Mouse (Mus musculus): ENCODE measurements around the gene Rdh5.

The Rdh5 gene

GRCm38 (mm10) chr10:128923013-128923691 is 464 bp upstream of the Rdh5 start:
- peaks cover 13% of the 10 kb centered on the region for H3K27me3 ChIP-seq (ENCODE audit: insufficient read depth, low read length)
- no peaks in the 10 kb centered on the region for H3K9me3 ChIP-seq (ENCODE audit: low read length)
- H3K36me3 ChIP-seq (ENCODE audit: insufficient read depth, low read length), result peaks cover 32% of the 10 kb centered on the region
- TF ChIP-seq POU5F1 (IDR thresholded peaks at IDR 0.05; ENCODE audit: borderline replicate concordance, low read length) (no peak), NANOG (IDR thresholded peaks at IDR 0.05; ENCODE audit: borderline replicate concordance, low read length) (no peak), CTCF (conservative IDR thresholded peaks at IDR 0.05; ENCODE audit: low read length) (no peak)
- H3K4me3 ChIP-seq (replicated peaks; ENCODE audit: low read length), result peak overlapping the region; percentile 97
- H3K4me1 ChIP-seq (replicated peaks; ENCODE audit: low read depth, low read length), result peaks cover 59% of the 10 kb centered on the region

DNA sequence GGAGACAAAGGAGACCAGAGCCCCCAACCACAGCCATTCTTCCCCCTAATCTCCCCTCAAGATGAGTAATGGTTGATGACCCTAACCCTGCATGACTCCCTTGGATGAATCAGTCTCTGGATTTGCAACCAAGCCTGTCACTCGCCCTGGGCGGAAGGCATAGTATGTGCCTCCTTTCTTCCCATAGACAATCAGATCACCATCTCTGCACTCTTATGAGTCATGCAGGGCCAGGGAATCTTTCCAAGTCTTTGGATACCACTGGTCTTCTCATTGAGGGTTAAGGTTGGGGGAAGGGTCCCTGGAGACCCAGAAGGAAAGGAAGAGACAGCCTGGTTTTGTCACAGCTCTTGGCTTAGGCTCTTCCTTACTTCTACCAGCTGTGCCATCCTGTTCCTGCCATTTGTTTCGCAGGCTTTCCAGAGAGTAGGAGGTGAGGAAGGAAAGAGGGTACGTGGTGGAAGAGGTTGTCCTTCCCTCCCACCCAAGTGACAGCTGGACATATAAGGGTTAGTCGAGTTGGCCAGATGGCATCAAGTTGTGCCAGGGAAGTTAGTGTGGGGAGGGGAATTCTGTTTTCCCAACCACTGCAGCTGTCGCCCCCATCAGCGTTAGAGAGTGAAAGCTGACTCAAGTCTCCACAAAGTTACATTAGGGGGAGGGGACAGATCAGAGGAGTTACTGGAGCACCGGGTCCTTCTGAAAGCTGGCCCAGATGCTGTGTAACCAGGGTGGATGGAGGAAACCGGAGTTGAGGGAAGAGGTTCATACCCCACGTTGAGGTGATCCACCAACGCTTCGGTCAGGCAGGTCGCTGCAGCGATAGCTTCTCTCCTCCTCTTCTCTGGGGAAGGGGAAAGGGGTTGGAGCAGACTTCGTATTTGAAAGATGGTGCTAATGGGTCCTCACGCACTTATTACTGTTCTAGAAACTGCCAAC is 536 bp downstream of the Rdh5 start:
- Histone ChIP-seq H3K4me3 (replicated peaks; ENCODE audit: low read length) (peak overlapping the region; percentile 97), H3K27me3 (ENCODE audit: insufficient read depth, low read length) (0 out of 2 replicates have a peak, but pooled peaks cover 3% of the 10 kb centered on the region), H3K4me1 (replicated peaks; ENCODE audit: low read depth, low read length) (peaks cover 63% of the 10 kb centered on the region), H3K9me3 (ENCODE audit: low read length) (no peaks in the 10 kb centered on the region), H3K36me3 (ENCODE audit: insufficient read depth, low read length) (peaks cover 42% of the 10 kb centered on the region)
- TF ChIP-seq CTCF (conservative IDR thresholded peaks at IDR 0.05; ENCODE audit: low read length), result no peak
- TF ChIP-seq POU5F1 (IDR thresholded peaks at IDR 0.05; ENCODE audit: borderline replicate concordance, low read length), result no peak
- TF ChIP-seq NANOG (IDR thresholded peaks at IDR 0.05; ENCODE audit: borderline replicate concordance, low read length), result no peak

- Histone ChIP-seq H3K27me3 (ENCODE audit: insufficient read depth, low read length) (no peaks in the 10 kb centered on the region), H3K36me3 (ENCODE audit: insufficient read depth, low read length) (peaks cover 51% of the 10 kb centered on the region), H3K4me3 (replicated peaks; ENCODE audit: low read length) (0 out of 2 replicates have a peak overlapping the region, but pooled peaks have one; percentile 3), H3K9me3 (ENCODE audit: low read length) (no peaks in the 10 kb centered on the region), H3K4me1 (replicated peaks; ENCODE audit: low read depth, low read length) (peaks cover 63% of the 10 kb centered on the region)
- TF ChIP-seq NANOG (IDR thresholded peaks at IDR 0.05; ENCODE audit: borderline replicate concordance, low read length), result no peak
Observed at GRCm38 (mm10) chr10:128921251-128921650, 1.4 kb downstream of the Rdh5 start.

- Histone ChIP-seq H3K27me3 (ENCODE audit: insufficient read depth, low read length) (no peaks in the 10 kb centered on the region), H3K4me1 (replicated peaks; ENCODE audit: low read depth, low read length) (peaks cover 63% of the 10 kb centered on the region), H3K36me3 (ENCODE audit: insufficient read depth, low read length) (peaks cover 54% of the 10 kb centered on the region), H3K9me3 (ENCODE audit: low read length) (no peaks in the 10 kb centered on the region), H3K4me3 (replicated peaks; ENCODE audit: low read length) (0 out of 2 replicates have a peak overlapping the region, but pooled peaks have one; percentile 3)
- TF ChIP-seq NANOG (IDR thresholded peaks at IDR 0.05; ENCODE audit: borderline replicate concordance, low read length) (no peak), POU5F1 (IDR thresholded peaks at IDR 0.05; ENCODE audit: borderline replicate concordance, low read length) (no peak)
Observed at GRCm38 (mm10) chr10:128920736-128921161, 1.9 kb downstream of the Rdh5 start.

GRCm38 (mm10) chr10:128919966-128920365 is 2.7 kb downstream of the Rdh5 start:
- peaks cover 61% of the 10 kb centered on the region for H3K36me3 ChIP-seq (ENCODE audit: insufficient read depth, low read length)
- TF ChIP-seq POU5F1 (IDR thresholded peaks at IDR 0.05; ENCODE audit: borderline replicate concordance, low read length) (no peak), CTCF (conservative IDR thresholded peaks at IDR 0.05; ENCODE audit: low read length) (no peak), NANOG (IDR thresholded peaks at IDR 0.05; ENCODE audit: borderline replicate concordance, low read length) (no peak)

GRCm38 (mm10) chr10:128919203-128919631 is 3.5 kb downstream of the Rdh5 start:
- TF ChIP-seq NANOG (IDR thresholded peaks at IDR 0.05; ENCODE audit: borderline replicate concordance, low read length) (no peak), POU5F1 (IDR thresholded peaks at IDR 0.05; ENCODE audit: borderline replicate concordance, low read length) (no peak), CTCF (conservative IDR thresholded peaks at IDR 0.05; ENCODE audit: low read length) (no peak)
- Histone ChIP-seq H3K36me3 (ENCODE audit: insufficient read depth, low read length) (peaks cover 69% of the 10 kb centered on the region), H3K4me3 (replicated peaks; ENCODE audit: low read length) (no peak overlapping the region), H3K9me3 (ENCODE audit: low read length) (no peaks in the 10 kb centered on the region), H3K4me1 (replicated peaks; ENCODE audit: low read depth, low read length) (peaks cover 63% of the 10 kb centered on the region), H3K27me3 (ENCODE audit: insufficient read depth, low read length) (no peaks in the 10 kb centered on the region)

More at GRCm38 (mm10) chr10:128919966-128920365, 2.7 kb downstream of the Rdh5 start:
- Histone ChIP-seq H3K27me3 (ENCODE audit: insufficient read depth, low read length) (no peaks in the 10 kb centered on the region), H3K4me1 (replicated peaks; ENCODE audit: low read depth, low read length) (peaks cover 63% of the 10 kb centered on the region), H3K4me3 (replicated peaks; ENCODE audit: low read length) (no peak overlapping the region), H3K9me3 (ENCODE audit: low read length) (no peaks in the 10 kb centered on the region)

GRCm38 (mm10) chr10:128918246-128918645 is 4.4 kb downstream of the Rdh5 start:
- Histone ChIP-seq H3K36me3 (ENCODE audit: insufficient read depth, low read length) (peaks cover 78% of the 10 kb centered on the region), H3K4me3 (replicated peaks; ENCODE audit: low read length) (no peak overlapping the region), H3K9me3 (ENCODE audit: low read length) (no peaks in the 10 kb centered on the region), H3K4me1 (replicated peaks; ENCODE audit: low read depth, low read length) (peaks cover 63% of the 10 kb centered on the region), H3K27me3 (ENCODE audit: insufficient read depth, low read length) (no peaks in the 10 kb centered on the region)
- TF ChIP-seq CTCF (conservative IDR thresholded peaks at IDR 0.05; ENCODE audit: low read length), result no peak

- Histone ChIP-seq H3K36me3 (ENCODE audit: insufficient read depth, low read length) (peaks cover 84% of the 10 kb centered on the region), H3K4me1 (replicated peaks; ENCODE audit: low read depth, low read length) (peaks cover 66% of the 10 kb centered on the region), H3K27me3 (ENCODE audit: insufficient read depth, low read length) (no peaks in the 10 kb centered on the region), H3K9me3 (ENCODE audit: low read length) (no peaks in the 10 kb centered on the region), H3K4me3 (replicated peaks; ENCODE audit: low read length) (no peak overlapping the region)
- TF ChIP-seq POU5F1 (IDR thresholded peaks at IDR 0.05; ENCODE audit: borderline replicate concordance, low read length) (no peak), NANOG (IDR thresholded peaks at IDR 0.05; ENCODE audit: borderline replicate concordance, low read length) (no peak), CTCF (conservative IDR thresholded peaks at IDR 0.05; ENCODE audit: low read length) (no peak)
Observed at GRCm38 (mm10) chr10:128917400-128917799, 5.3 kb downstream of the Rdh5 start.

Data from E14TG2a.4 (cell line).